Mouse (Mus musculus) cerebellum, postnatal 4 days (tissue): Measurements from ENCODE around the gene Ddx27.
A peak's percentile ranks its signal among the peaks of the same experiment; 100 is the strongest.

ENCODE experiments used
- DNase-seq, 2 experiments: peaks; one replicate each; pipeline ENCODE4 v3.0.0; 2022; ENCODE audit warnings: low spot score in 2 of 2, mixed read lengths in 1 of 2

The Ddx27 gene

GRCm38 (mm10) chr2:167062965-167063880 is 48.2 kb downstream of the Ddx27 start, which contains the start of gene Znfx1:
Gene Znfx1 (minus strand): TSS chr2:167063015.
- peak; percentile 98 to 99 for DNase-seq

- DNase-seq: no peak
These were observed 49.0 kb downstream of the Ddx27 start for GRCm38 (mm10) chr2:167063906-167064496.

GRCm38 (mm10) chr2:167064601-167065295 is 49.8 kb downstream of the Ddx27 start:
- no peak for DNase-seq

GRCm38 (mm10) chr2:167066031-167066430 is 51.0 kb downstream of the Ddx27 start:
- DNase-seq: no peak

GRCm38 (mm10) chr2:167066528-167067516 is 51.8 kb downstream of the Ddx27 start:
- DNase-seq: no peak

- no peak for DNase-seq
These were observed 52.6 kb downstream of the Ddx27 start for GRCm38 (mm10) chr2:167067575-167067974.

GRCm38 (mm10) chr2:167070341-167070740 is 55.3 kb downstream of the Ddx27 start:
- DNase-seq: no peak

GRCm38 (mm10) chr2:167071266-167071640 is 56.3 kb downstream of the Ddx27 start:
- no peak for DNase-seq

- DNase-seq: peak; percentile 97 to 98
These were observed 56.9 kb downstream of the Ddx27 start for GRCm38 (mm10) chr2:167071641-167072601.

- DNase-seq: no peak
These were observed 59.6 kb downstream of the Ddx27 start for GRCm38 (mm10) chr2:167074587-167074986.

- no peak for DNase-seq
These were observed 61.4 kb downstream of the Ddx27 start for GRCm38 (mm10) chr2:167076352-167076751.

GRCm38 (mm10) chr2:167076759-167077158 is 61.8 kb downstream of the Ddx27 start:
- no peak for DNase-seq

- DNase-seq: no peak
These were observed 62.4 kb downstream of the Ddx27 start for GRCm38 (mm10) chr2:167077199-167077962.

GRCm38 (mm10) chr2:167078486-167078885 is 63.5 kb downstream of the Ddx27 start:
- no peak for DNase-seq

- DNase-seq: no peak
These were observed 64.0 kb downstream of the Ddx27 start for GRCm38 (mm10) chr2:167078931-167079495.

- peak in 1 of 2 experiments; percentile 28 for DNase-seq
These were observed 64.7 kb downstream of the Ddx27 start for GRCm38 (mm10) chr2:167079535-167080257.

- no peak for DNase-seq
These were observed 65.4 kb downstream of the Ddx27 start for GRCm38 (mm10) chr2:167080387-167080786.

GRCm38 (mm10) chr2:167081135-167081534 is 66.1 kb downstream of the Ddx27 start:
- no peak for DNase-seq
